Mouse (Mus musculus) forebrain, embryonic 15.5 days (tissue): ENCODE data around the gene Rdh11. TPM values are rescaled to one million over a fixed set of nuclear protein-coding genes. Genes with fewer than 3 reads are reported as not detected.
"Not testable (repeated sequence)": the region's sequence is repeated elsewhere in the genome, so short reads cannot be mapped to it uniquely, and the experiment has no call there.

Source experiments
- ATAC-seq: fragments of 200-750 bp; cut with Nextera tagmentation; replicated peaks from 2 replicates; pipeline ENCODE4 v1.8.0; 2017; ENCODE audit warnings: mild to moderate bottlenecking, moderate TSS enrichment, moderate library complexity
- H3K27ac ChIP-seq: fragments of 300-500 bp; sonication (generic); replicated peaks from 2 replicates; pipeline ENCODE4 v1.5.1; 2015; ENCODE audit warnings: mild to moderate bottlenecking, inconsistent platforms
- H3K27me3 ChIP-seq: fragments of 300-500 bp; sonication (generic); 2 replicates; pipeline ENCODE4 v1.6.1; 2015; ENCODE audit warnings: inconsistent platforms
- H3K36me3 ChIP-seq: fragments of 300-500 bp; sonication (generic); 2 replicates; pipeline ENCODE4 v1.6.1; 2015; ENCODE audit warnings: mild to moderate bottlenecking, inconsistent platforms
- H3K4me1 ChIP-seq: fragments of 300-500 bp; sonication (generic); 2 replicates; pipeline ENCODE4 v1.6.1; 2015; ENCODE audit warnings: inconsistent platforms
- H3K4me2 ChIP-seq: fragments of 300-500 bp; sonication (generic); replicated peaks from 2 replicates; pipeline ENCODE4 v1.6.1; 2015; ENCODE audit warnings: mild to moderate bottlenecking, inconsistent platforms
- H3K4me3 ChIP-seq: fragments of 300-500 bp; sonication (generic); 2 replicates; pipeline ENCODE4 v1.5.1; 2015; ENCODE audit warnings: mild to moderate bottlenecking, inconsistent platforms
- H3K9ac ChIP-seq: fragments of 300-500 bp; sonication (generic); replicated peaks from 2 replicates; pipeline ENCODE4 v1.6.1; 2015; ENCODE audit warnings: mild to moderate bottlenecking, inconsistent platforms
- H3K9me3 ChIP-seq: fragments of 300-500 bp; sonication (generic); 2 replicates; pipeline ENCODE4 v1.6.1; 2016; ENCODE audit warnings: inconsistent platforms
- WGBS: fragments of 180-500 bp; shearing (Covaris S2); methylation state at CpG from one replicate; pipeline ENCODE4 v1.1.7; 2015; ENCODE audit warnings: mixed read lengths; 5-methylcytosine and 5-hydroxymethylcytosine counted together
- polyA plus RNA-seq: library from polyadenylated mRNA; unstranded; fragments of >200 nt; fragmentation: Nextera tagmentation; extraction: Ambion mirVana; gene quantifications from 2 replicates; pipeline ENCODE4 v1.2.1, GENCODE M21; 2015

Gene Rdh11
- polyA plus RNA-seq: 30.6 and 36.7 TPM in 2 replicates

- peak within 1 kb of the TSS; percentile 77 for H3K4me3 ChIP-seq
- ATAC-seq: no peak
- peak within 1 kb of the TSS; percentile 73 for H3K9ac ChIP-seq
- peak within 1 kb of the TSS; percentile 76 for H3K4me2 ChIP-seq
- WGBS: 69% methylated on average over 6 of the region's 6 CpGs
- H3K27ac ChIP-seq: peak within 1 kb of the TSS; percentile 83
- H3K4me1 ChIP-seq: peaks cover 22% of the 10 kb centered on the region
- H3K9me3 ChIP-seq: no peaks in the 10 kb centered on the region
- peaks cover 11% of the 10 kb centered on the region for H3K36me3 ChIP-seq
- H3K27me3 ChIP-seq: no peaks in the 10 kb centered on the region
Observed at GRCm38 (mm10) chr12:79192193-79192592, at the start of gene Rdh11. Gene Rdh11 (minus strand): TSS chr12:79192293.

- Histone ChIP-seq H3K9ac (no peak overlapping the region), H3K4me2 (no peak overlapping the region), H3K9me3 (no peaks in the 10 kb centered on the region), H3K4me3 (no peak overlapping the region), H3K27ac (no peak overlapping the region), H3K27me3 (no peaks in the 10 kb centered on the region), H3K36me3 (peaks cover 57% of the 10 kb centered on the region), H3K4me1 (no peaks in the 10 kb centered on the region)
- no peak for ATAC-seq
- 76% methylated on average over 11 of the region's 11 CpGs for WGBS
Observed at GRCm38 (mm10) chr12:79235485-79236080, 43.5 kb upstream of the Rdh11 start.

GRCm38 (mm10) chr12:79217511-79217910, 25.4 kb upstream of the Rdh11 start:
- ATAC-seq: no peak
- WGBS: 71% methylated on average over 5 of the region's 5 CpGs
- H3K9ac ChIP-seq: no peak overlapping the region

GRCm38 (mm10) chr12:79211447-79211846, 19.4 kb upstream of the Rdh11 start:
- ATAC-seq: no peak
- WGBS: 92% methylated on average over 8 of the region's 8 CpGs
- Histone ChIP-seq H3K9me3 (no peaks in the 10 kb centered on the region), H3K36me3 (no peaks in the 10 kb centered on the region), H3K4me3 (no peak overlapping the region), H3K27me3 (no peaks in the 10 kb centered on the region), H3K27ac (no peak overlapping the region), H3K4me1 (peaks cover 4% of the 10 kb centered on the region; the same call in 1 of the 2 replicates), H3K9ac (no peak overlapping the region), H3K4me2 (no peak overlapping the region)

More at GRCm38 (mm10) chr12:79217511-79217910, 25.4 kb upstream of the Rdh11 start:
- Histone ChIP-seq H3K36me3 (no peaks in the 10 kb centered on the region), H3K4me3 (no peak overlapping the region), H3K4me1 (no peaks in the 10 kb centered on the region), H3K27me3 (no peaks in the 10 kb centered on the region), H3K27ac (no peak overlapping the region), H3K4me2 (no peak overlapping the region), H3K9me3 (no peaks in the 10 kb centered on the region)

GRCm38 (mm10) chr12:79208703-79209464, 16.8 kb upstream of the Rdh11 start, which contains the start of gene Rdh12:
Gene Rdh12 (plus strand): TSS chr12:79208914.
- 4% methylated on average over 13 of the region's 13 CpGs for WGBS
- H3K27me3 ChIP-seq: no peaks in the 10 kb centered on the region
- H3K4me1 ChIP-seq: peaks cover 4% of the 10 kb centered on the region; the same call in 1 of the 2 replicates
- peak within 1 kb of the TSS; percentile 49 for H3K4me3 ChIP-seq
- peak within 1 kb of the TSS; percentile 35 for H3K9ac ChIP-seq
- H3K9me3 ChIP-seq: no peaks in the 10 kb centered on the region
- no peak within 1 kb of the TSS for H3K27ac ChIP-seq
- peak within 1 kb of the TSS; percentile 71 for H3K4me2 ChIP-seq
- ATAC-seq: peak; percentile 82; the same call in 1 of the 2 replicates
- H3K36me3 ChIP-seq: no peaks in the 10 kb centered on the region

- Histone ChIP-seq H3K9ac (no peak overlapping the region), H3K36me3 (no peaks in the 10 kb centered on the region), H3K27ac (no peak overlapping the region), H3K4me2 (no peak overlapping the region), H3K9me3 (no peaks in the 10 kb centered on the region), H3K27me3 (no peaks in the 10 kb centered on the region), H3K4me1 (no peaks in the 10 kb centered on the region), H3K4me3 (no peak overlapping the region)
- 89% methylated on average over 3 of the region's 3 CpGs for WGBS
- ATAC-seq: no peak
Observed at GRCm38 (mm10) chr12:79201882-79202281, 9.8 kb upstream of the Rdh11 start.

- WGBS: 84% methylated on average over 5 of the region's 5 CpGs
- Histone ChIP-seq H3K9me3 (no peaks in the 10 kb centered on the region), H3K4me1 (0 out of 2 replicates have a peak, but pooled peaks cover under 1% of the 10 kb centered on the region), H3K27me3 (no peaks in the 10 kb centered on the region), H3K4me2 (no peak overlapping the region), H3K4me3 (no peak overlapping the region), H3K9ac (no peak overlapping the region), H3K27ac (no peak overlapping the region), H3K36me3 (no peaks in the 10 kb centered on the region)
- ATAC-seq: no peak
Observed at GRCm38 (mm10) chr12:79197105-79197504, 5.0 kb upstream of the Rdh11 start.

- Histone ChIP-seq H3K27ac (no peak overlapping the region), H3K36me3 (peaks cover under 1% of the 10 kb centered on the region; the same call in 1 of the 2 replicates), H3K4me1 (peaks cover 22% of the 10 kb centered on the region), H3K4me3 (no peak overlapping the region), H3K9ac (no peak overlapping the region), H3K27me3 (no peaks in the 10 kb centered on the region), H3K4me2 (no peak overlapping the region), H3K9me3 (no peaks in the 10 kb centered on the region)
- 2% methylated on average over 3 of the region's 3 CpGs for WGBS
- no peak for ATAC-seq
Observed at GRCm38 (mm10) chr12:79193441-79193840, 1.3 kb upstream of the Rdh11 start.

GRCm38 (mm10) chr12:79191701-79192100, 392 bp downstream of the Rdh11 start:
- Histone ChIP-seq H3K4me1 (peaks cover 22% of the 10 kb centered on the region), H3K4me3 (peak overlapping the region; percentile 77), H3K4me2 (peak overlapping the region; percentile 76), H3K27ac (peak overlapping the region; percentile 83), H3K27me3 (no peaks in the 10 kb centered on the region), H3K9ac (peak overlapping the region; percentile 73), H3K36me3 (peaks cover 16% of the 10 kb centered on the region), H3K9me3 (no peaks in the 10 kb centered on the region)
- WGBS: 6% methylated on average over 14 of the region's 14 CpGs
- peak; percentile 91 for ATAC-seq

- WGBS: under 1% methylated on average over 18 of the region's 18 CpGs
- peaks cover 22% of the 10 kb centered on the region for H3K36me3 ChIP-seq
- peak overlapping the region; percentile 83 for H3K27ac ChIP-seq
- ATAC-seq: peak; percentile 95
- H3K4me2 ChIP-seq: peak overlapping the region; percentile 76
- no peaks in the 10 kb centered on the region for H3K27me3 ChIP-seq
- H3K9me3 ChIP-seq: no peaks in the 10 kb centered on the region
- peaks cover 22% of the 10 kb centered on the region for H3K4me1 ChIP-seq
- peak overlapping the region; percentile 73 for H3K9ac ChIP-seq
- H3K4me3 ChIP-seq: peak overlapping the region; percentile 77
Observed at GRCm38 (mm10) chr12:79190931-79191673, 991 bp downstream of the Rdh11 start.

GRCm38 (mm10) chr12:79185160-79185559, 6.9 kb downstream of the Rdh11 start:
- not testable (repeated sequence) for H3K27me3 ChIP-seq, H3K9ac ChIP-seq, H3K4me2 ChIP-seq, H3K4me3 ChIP-seq, ATAC-seq, H3K9me3 ChIP-seq, H3K27ac ChIP-seq
- WGBS: 92% methylated on average over 5 of the region's 6 CpGs
- Histone ChIP-seq H3K36me3 (peaks cover 73% of the 10 kb centered on the region), H3K4me1 (peaks cover 11% of the 10 kb centered on the region)

- no peaks in the 10 kb centered on the region for H3K9me3 ChIP-seq
- no peak overlapping the region for H3K27ac ChIP-seq
- 95% methylated on average over 5 of the region's 5 CpGs for WGBS
- H3K9ac ChIP-seq: no peak overlapping the region
- ATAC-seq: no peak
- H3K27me3 ChIP-seq: no peaks in the 10 kb centered on the region
- peaks cover 12% of the 10 kb centered on the region for H3K4me1 ChIP-seq
- peaks cover 34% of the 10 kb centered on the region for H3K36me3 ChIP-seq
- H3K4me3 ChIP-seq: no peak overlapping the region
- no peak overlapping the region for H3K4me2 ChIP-seq
Observed at GRCm38 (mm10) chr12:79175998-79176397, 16.1 kb downstream of the Rdh11 start.
